Mouse (Mus musculus): ENCODE data around the gene Tmed9. TPM values are rescaled to one million over a fixed set of nuclear protein-coding genes. Genes with fewer than 3 reads are reported as not detected.

The Tmed9 gene
- total RNA-seq (2014; rRNA removed), result 57.6 and 62.5 TPM in 2 replicates
- 101 and 102 TPM in 2 replicates for polyA plus RNA-seq (2015; fragmentation: Nextera tagmentation; extraction: Ambion mirVana)

DNA sequence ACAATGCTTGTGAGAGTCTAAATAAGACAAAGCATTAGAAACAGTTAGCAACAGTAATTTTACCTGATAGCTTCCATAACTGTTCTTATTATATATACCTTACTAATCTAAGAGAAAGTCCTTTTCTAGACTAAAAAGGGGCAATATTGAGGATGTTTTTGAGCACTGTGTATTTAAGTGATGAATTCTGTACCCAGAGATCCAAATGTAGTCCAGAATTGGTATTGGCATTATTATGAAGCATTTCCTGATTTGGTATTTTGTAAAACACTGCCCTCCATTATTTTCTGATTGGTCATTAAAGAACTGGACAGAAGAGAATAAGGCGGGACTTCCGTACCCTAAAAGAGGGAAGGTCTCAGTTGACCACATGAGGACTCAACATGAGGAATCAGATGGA lies at the start of gene Tmed9:
Gene Tmed9 (plus strand): TSS at position 301 of the 400 bp plus-strand sequence.
- no peak within 1 kb of the TSS for H3K4me3 ChIP-seq (ENCODE audit: low read depth, low read length)
- no peak within 1 kb of the TSS for H3K27ac ChIP-seq (ENCODE audit: low read depth, low read length)
- no peak within 1 kb of the TSS for H3K9ac ChIP-seq (replicated peaks; ENCODE audit: low read length, poor library complexity, severe bottlenecking)
- no peaks in the 10 kb centered on the region for H3K36me3 ChIP-seq (ENCODE audit: insufficient read depth, low read length)
- H3K27me3 ChIP-seq (ENCODE audit: insufficient read depth, low read length), result no peaks in the 10 kb centered on the region
- H3K4me2 ChIP-seq (ENCODE audit: low read depth, low read length, poor library complexity, severe bottlenecking), result no peak within 1 kb of the TSS
- peaks cover 10% of the 10 kb centered on the region; the same call in 1 of the 2 replicates for H3K4me1 ChIP-seq (ENCODE audit: insufficient read depth, low read length)
- ATAC-seq (ENCODE audit: low FRiP score) (no peak), DNase-seq (ENCODE audit: low spot score) (no peak)
- TF ChIP-seq CTCF (IDR thresholded peaks at IDR 0.05), result no peak
- WGBS, result 95% methylated on average over 2 of the region's 2 CpGs
- no peaks in the 10 kb centered on the region for H3K9me3 ChIP-seq (ENCODE audit: low read length)

DNA sequence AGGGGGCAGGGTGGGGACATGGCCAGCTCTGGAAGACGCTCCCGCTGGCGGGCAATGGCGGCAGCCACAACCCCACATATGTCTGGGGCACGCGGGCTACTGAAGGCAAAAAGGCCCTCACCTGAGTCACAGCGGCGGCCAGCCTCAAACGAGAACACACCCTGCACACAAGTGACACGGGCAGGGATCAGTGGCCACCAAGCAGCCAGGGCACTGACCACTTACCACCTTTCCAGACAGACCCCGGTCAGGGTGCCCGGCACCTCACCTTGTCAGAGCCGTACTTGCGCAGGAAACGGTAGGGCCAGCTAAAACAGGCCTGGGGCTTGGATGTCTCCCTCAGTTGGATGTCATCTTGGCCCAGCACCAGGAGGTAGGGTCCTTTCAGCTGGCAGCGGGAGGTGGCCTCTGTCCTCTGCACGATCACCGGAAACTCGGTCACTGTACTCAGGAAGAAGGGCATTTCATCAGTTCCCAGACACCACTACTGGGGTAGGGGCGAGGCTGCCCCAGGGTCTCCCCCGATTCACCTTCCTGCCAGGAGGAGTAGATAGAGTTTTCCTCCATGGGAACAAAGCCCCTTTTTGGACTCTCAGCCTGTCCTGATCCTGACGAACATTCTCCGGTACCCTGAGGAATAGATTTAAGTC lies 49.5 kb upstream of the Tmed9 start:
- no peaks in the 10 kb centered on the region for H3K4me1 ChIP-seq (ENCODE audit: insufficient read depth, low read length)
- H3K4me3 ChIP-seq (ENCODE audit: low read depth, low read length), result no peak overlapping the region
- no peaks in the 10 kb centered on the region for H3K27me3 ChIP-seq (ENCODE audit: insufficient read depth, low read length)
- 91% methylated on average over 23 of the region's 23 CpGs for WGBS
- no peak for TF ChIP-seq CTCF (IDR thresholded peaks at IDR 0.05)
- DNase-seq (ENCODE audit: low spot score) (no peak), ATAC-seq (ENCODE audit: low FRiP score) (no peak)
- H3K27ac ChIP-seq (ENCODE audit: low read depth, low read length), result no peak overlapping the region
- H3K36me3 ChIP-seq (ENCODE audit: insufficient read depth, low read length), result peaks cover 2% of the 10 kb centered on the region; the same call in 1 of the 2 replicates
- H3K9me3 ChIP-seq (ENCODE audit: low read length), result no peaks in the 10 kb centered on the region
- H3K4me2 ChIP-seq (ENCODE audit: low read depth, low read length, poor library complexity, severe bottlenecking), result no peak overlapping the region
- H3K9ac ChIP-seq (replicated peaks; ENCODE audit: low read length, poor library complexity, severe bottlenecking), result no peak overlapping the region

DNA sequence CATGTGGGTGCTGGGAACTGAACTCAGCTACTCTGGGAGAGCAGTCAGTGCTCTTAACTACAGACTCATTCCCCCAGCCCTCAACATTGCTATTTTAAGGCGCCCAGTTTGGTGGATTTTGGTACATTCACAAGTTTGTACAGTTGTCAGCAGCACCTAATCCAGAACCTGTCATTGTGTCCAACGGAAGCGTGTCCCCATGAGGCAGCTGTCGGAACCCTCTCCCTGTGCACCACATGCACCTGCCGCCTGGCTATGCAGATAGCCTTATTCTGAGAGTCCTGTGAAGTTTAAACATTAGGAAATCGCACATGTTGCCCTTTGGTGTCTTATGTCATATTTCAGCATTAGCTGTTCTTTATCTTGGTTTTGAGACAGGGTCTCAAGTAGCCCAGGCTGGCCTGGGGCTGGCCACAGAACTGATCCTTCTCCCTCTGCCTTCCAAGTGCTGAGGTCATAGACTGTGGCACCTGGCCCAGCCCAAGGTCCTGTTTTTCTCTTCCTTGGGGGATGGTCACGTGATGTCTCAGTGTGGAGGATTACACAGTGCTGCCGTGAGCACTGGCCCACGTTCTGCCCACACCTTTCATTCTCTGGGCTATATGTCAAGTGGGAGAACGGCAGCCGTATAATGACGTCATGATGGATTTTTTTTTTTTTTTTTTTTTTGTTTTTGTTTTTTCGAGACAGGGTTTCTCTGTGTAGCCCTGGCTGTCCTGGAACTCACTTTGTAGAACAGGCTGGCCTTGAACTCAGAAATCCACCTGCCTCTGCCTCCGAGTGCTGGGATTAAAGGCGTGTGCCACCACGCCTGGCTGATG lies 47.6 kb upstream of the Tmed9 start:
- Histone ChIP-seq H3K9me3 (ENCODE audit: low read length) (no peaks in the 10 kb centered on the region), H3K4me2 (ENCODE audit: low read depth, low read length, poor library complexity, severe bottlenecking) (no peak overlapping the region), H3K27ac (ENCODE audit: low read depth, low read length) (no peak overlapping the region), H3K9ac (replicated peaks; ENCODE audit: low read length, poor library complexity, severe bottlenecking) (no peak overlapping the region), H3K27me3 (ENCODE audit: insufficient read depth, low read length) (no peaks in the 10 kb centered on the region), H3K4me1 (ENCODE audit: insufficient read depth, low read length) (no peaks in the 10 kb centered on the region), H3K4me3 (ENCODE audit: low read depth, low read length) (no peak overlapping the region), H3K36me3 (ENCODE audit: insufficient read depth, low read length) (peaks cover 17% of the 10 kb centered on the region; the same call in 1 of the 2 replicates)
- no peak for TF ChIP-seq CTCF (IDR thresholded peaks at IDR 0.05)
- 83% methylated on average over 16 of the region's 16 CpGs for WGBS
- no peak for ATAC-seq (ENCODE audit: low FRiP score)
- no peak for DNase-seq (ENCODE audit: low spot score)

DNA sequence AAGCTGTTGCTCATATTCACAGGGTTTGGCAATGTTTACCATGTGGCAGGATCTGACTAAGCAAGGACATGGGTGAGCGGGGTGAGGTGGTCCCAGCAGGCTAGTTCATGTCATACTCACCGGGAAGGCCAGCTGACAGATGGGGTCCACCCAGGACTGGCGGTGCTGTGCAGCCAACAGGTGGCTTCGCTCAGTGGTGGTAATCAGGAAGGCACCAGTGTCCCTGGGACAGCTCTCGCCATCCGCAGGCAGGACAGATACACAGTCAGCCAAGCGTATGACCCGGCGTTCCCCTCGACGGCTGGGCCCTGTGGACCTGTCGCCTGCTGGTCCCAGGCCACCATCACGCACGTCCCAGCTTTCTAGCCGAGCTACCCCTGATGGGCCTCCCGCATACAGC lies 46.3 kb upstream of the Tmed9 start:
- Histone ChIP-seq H3K36me3 (ENCODE audit: insufficient read depth, low read length) (peaks cover 29% of the 10 kb centered on the region), H3K4me3 (ENCODE audit: low read depth, low read length) (no peak overlapping the region), H3K9me3 (ENCODE audit: low read length) (no peaks in the 10 kb centered on the region), H3K9ac (replicated peaks; ENCODE audit: low read length, poor library complexity, severe bottlenecking) (no peak overlapping the region), H3K27me3 (ENCODE audit: insufficient read depth, low read length) (no peaks in the 10 kb centered on the region), H3K4me2 (ENCODE audit: low read depth, low read length, poor library complexity, severe bottlenecking) (no peak overlapping the region), H3K4me1 (ENCODE audit: insufficient read depth, low read length) (no peaks in the 10 kb centered on the region), H3K27ac (ENCODE audit: low read depth, low read length) (no peak overlapping the region)
- 87% methylated on average over 16 of the region's 16 CpGs for WGBS
- DNase-seq (ENCODE audit: low spot score), result no peak
- no peak for TF ChIP-seq CTCF (IDR thresholded peaks at IDR 0.05)
- ATAC-seq (ENCODE audit: low FRiP score), result no peak

DNA sequence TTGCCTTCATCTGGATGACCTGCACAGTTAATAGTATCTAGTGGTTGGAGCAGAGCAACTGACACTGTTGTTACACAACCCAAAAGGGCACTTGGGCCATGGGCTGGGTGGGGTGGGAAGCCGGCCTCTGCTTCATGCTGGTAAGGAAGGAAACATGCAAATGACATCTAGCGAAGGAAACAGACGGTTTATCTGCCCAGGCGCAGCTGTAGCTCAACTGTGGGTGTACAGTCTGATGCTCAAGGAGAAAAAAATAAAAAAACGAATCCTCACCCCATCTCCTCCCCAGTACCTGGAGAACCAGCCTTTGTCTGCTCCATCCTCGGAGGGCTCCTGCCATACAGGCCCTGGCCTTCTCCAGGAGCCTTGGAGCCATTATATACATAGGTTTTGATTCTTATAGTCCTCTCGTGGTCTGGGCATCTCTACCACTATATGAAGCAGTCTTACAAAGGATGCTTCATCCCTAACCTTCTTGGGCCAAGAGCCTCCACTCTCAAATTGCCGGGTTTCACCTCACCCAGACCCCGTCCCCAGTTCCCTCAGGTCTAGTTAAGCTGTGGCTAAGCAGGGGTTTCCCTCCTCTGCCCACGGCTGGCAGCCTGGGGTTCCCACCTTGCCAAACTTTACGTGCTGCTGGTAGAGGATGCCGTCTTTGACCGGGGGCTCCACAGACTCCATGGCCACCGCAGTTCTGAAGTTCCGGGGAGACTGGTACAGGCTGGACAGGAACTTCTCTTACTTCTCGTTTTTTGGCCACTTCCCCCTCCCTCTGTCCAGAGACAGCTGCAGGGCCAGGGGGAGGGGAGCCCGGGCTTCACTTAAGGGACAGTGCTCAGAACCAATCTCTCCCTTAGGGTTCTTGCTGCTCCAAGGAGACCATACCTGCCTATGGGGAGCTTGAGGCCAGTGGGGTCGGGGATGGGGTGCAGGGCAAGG lies 45.4 kb upstream of the Tmed9 start:
- WGBS, result 77% methylated on average over 18 of the region's 18 CpGs

More for the DNA sequence above, 45.4 kb upstream of the Tmed9 start:
- H3K4me1 ChIP-seq (ENCODE audit: insufficient read depth, low read length), result no peaks in the 10 kb centered on the region
- no peak overlapping the region for H3K9ac ChIP-seq (replicated peaks; ENCODE audit: low read length, poor library complexity, severe bottlenecking)
- no peak for DNase-seq (ENCODE audit: low spot score)
- H3K4me3 ChIP-seq (ENCODE audit: low read depth, low read length), result no peak overlapping the region
- no peak for TF ChIP-seq CTCF (IDR thresholded peaks at IDR 0.05)
- H3K4me2 ChIP-seq (ENCODE audit: low read depth, low read length, poor library complexity, severe bottlenecking), result no peak overlapping the region
- no peaks in the 10 kb centered on the region for H3K9me3 ChIP-seq (ENCODE audit: low read length)
- no peak overlapping the region for H3K27ac ChIP-seq (ENCODE audit: low read depth, low read length)
- H3K36me3 ChIP-seq (ENCODE audit: insufficient read depth, low read length), result peaks cover 31% of the 10 kb centered on the region
- no peaks in the 10 kb centered on the region for H3K27me3 ChIP-seq (ENCODE audit: insufficient read depth, low read length)
- ATAC-seq (ENCODE audit: low FRiP score), result no peak
